Mouse (Mus musculus): Measurements from ENCODE around the gene Tmem114.

GRCm38 (mm10) chr16:8429531-8429930, 4.6 kb upstream of the Tmem114 start:
- TF ChIP-seq CTCF (IDR thresholded peaks at IDR 0.05; ENCODE audit: low read depth) (no peak), EP300 (optimal IDR thresholded peaks at IDR 0.05) (no peak)

All from stomach, postnatal 0 days (tissue).